Comparison of ENCODE assay signal across 11 mouse cellular contexts in genomic region chr2:178303453-178304187, GRCm38 (mm10).
A peak's percentile ranks its signal among the peaks of the same experiment; 100 is the strongest.
DNase-seq lines count a peak whose midpoint lies in the region; ATAC-seq lines count a peak whose summit lies in the region.
"Had no signal": no experiment of that assay in that cellular context is flagged by ENCODE, and none has a peak within 500 bp of the region (broad histone marks: within the 10 kb centered on the region; RNA-seq: fewer than 3 reads in every experiment).

No protein-coding gene starts in this region.

- H3K4me2 ChIP-seq in neural tube, embryonic 15.5 days = no peak overlapping the region
- H3K4me2 ChIP-seq: heart, embryonic 15.5 days had no signal

- no peak overlapping the region for H3K4me3 ChIP-seq in neural tube, embryonic 15.5 days (replicated peaks)
- H3K4me3 ChIP-seq: heart, embryonic 15.5 days had no signal

- no peaks in the 10 kb centered on the region for H3K27me3 ChIP-seq in neural tube, embryonic 15.5 days (replicated peaks)
- H3K27me3 ChIP-seq: heart, embryonic 15.5 days had no signal

- H3K9ac ChIP-seq in neural tube, embryonic 15.5 days (replicated peaks) = no peak overlapping the region
- H3K9ac ChIP-seq: heart, embryonic 15.5 days had no signal

- ATAC-seq in neural tube, embryonic 15.5 days (ENCODE audit: low FRiP score) = peak; percentile 65

- intact Hi-C loops in left cerebral cortex, postnatal 25 days (cut with DNase I) = loop anchor here (2.0 kb wide), 1 partner anchor 23 kb away; no protein-coding TSS in a partner anchor

- DNase-seq in embryo, embryonic 11.5 days (ENCODE audit: low read depth, low spot score) = peak; percentile 20
- peak; percentile 50 to 76 for DNase-seq in frontal cortex, adult 2 months (ENCODE audit: extremely low spot score in 1 of 2, low spot score in 1 of 2)
- DNase-seq in left cerebral cortex, postnatal 25 days (ENCODE audit: low spot score in 2 of 2) = peak; percentile 77 to 83
- no peak for DNase-seq in cerebellum, adult 11 months
- no peak for DNase-seq in thymus, postnatal 25 days
- no peak for DNase-seq in lung, postnatal 14 days
- no peak for DNase-seq in spleen, postnatal 10 days (ENCODE audit: low spot score in 2 of 2)
- DNase-seq: adrenal gland, adult 2 months had no signal

- H3K4me1 ChIP-seq in neural tube, embryonic 15.5 days = peaks cover 30% of the 10 kb centered on the region
- H3K4me1 ChIP-seq: heart, embryonic 15.5 days had no signal

- 31% methylated on average over 8 of the region's 8 CpGs for WGBS in neural tube, embryonic 15.5 days

- H3K36me3 ChIP-seq in neural tube, embryonic 15.5 days = peaks cover 9% of the 10 kb centered on the region; the same call in 1 of the 2 replicates
- H3K36me3 ChIP-seq: heart, embryonic 15.5 days had no signal

- no peaks in the 10 kb centered on the region for H3K9me3 ChIP-seq in neural tube, embryonic 15.5 days (replicated peaks)
- H3K9me3 ChIP-seq: heart, embryonic 15.5 days had no signal

- peak overlapping the region; percentile 78 for H3K27ac ChIP-seq in neural tube, embryonic 15.5 days (replicated peaks)
- H3K27ac ChIP-seq: heart, embryonic 15.5 days; stomach, postnatal 0 days had no signal

Comparison
In these comparisons a context has a peak if more than half of its experiments do, and no peak if none do; other contexts are left out.
1. DNase-seq: peak in embryo, embryonic 11.5 days (single experiment), frontal cortex, adult 2 months (2 of 2) and left cerebral cortex, postnatal 25 days (2 of 2); none in cerebellum, adult 11 months (single experiment), thymus, postnatal 25 days (single experiment), lung, postnatal 14 days (single experiment) and spleen, postnatal 10 days (0 of 2).